Mouse (Mus musculus) ES-E14 (cell line): ENCODE measurements around the gene Edem1.

Experiments
- CHD2 ChIP-seq: IDR thresholded peaks from 2 replicates; pipeline ENCODE4 v1.6.1; 2014; ENCODE audit warnings: mild to moderate bottlenecking, low read depth, low read length, inconsistent platforms
- MAFK ChIP-seq: IDR thresholded peaks from 2 replicates; pipeline ENCODE4 v1.6.1; 2014; ENCODE audit warnings: mild to moderate bottlenecking, low read depth, low read length, inconsistent platforms; ENCODE audit not compliant: insufficient read depth
- ZNF384 ChIP-seq: IDR thresholded peaks from 2 replicates; pipeline ENCODE4 v1.6.1; 2012; ENCODE audit warnings: low read depth, low read length, inconsistent platforms

GRCm38 (mm10) chr6:108892589-108892988, 64.1 kb downstream of the Edem1 start:
- TF ChIP-seq MAFK (no peak), CHD2 (no peak), ZNF384 (no peak)
